Mouse (Mus musculus) MEL (cell line): ENCODE results near the gene P4ha1. TPM values are rescaled to one million over a fixed set of nuclear protein-coding genes. Genes with fewer than 3 reads are reported as not detected.

Experiments used
- DNase-seq: peaks from one replicate; pipeline ENCODE4 v3.0.0; 2011; ENCODE audit warnings: low read depth, low spot score
- H3K27ac ChIP-seq: 2 replicates; pipeline ENCODE4 v1.5.1; 2012; ENCODE audit warnings: low read depth, mild to moderate bottlenecking, control low read depth, low read length, moderate library complexity; ENCODE audit not compliant: control insufficient read depth
- H3K27me3 ChIP-seq, 2 experiments: fragments of 150-350 bp in 1 of 2; sonication (generic) in 1 of 2; 2 replicates each; pipeline ENCODE4 v1.6.1; 2012; ENCODE audit warnings: low read length in 2 of 2, mild to moderate bottlenecking in 2 of 2, improper control_type of control experiment in 1 of 2, moderate library complexity in 1 of 2; ENCODE audit not compliant: insufficient read depth in 2 of 2, control insufficient read depth in 1 of 2
- H3K36me3 ChIP-seq, 2 experiments: 2 replicates each; pipeline ENCODE4 v1.6.1; 2012 to 2014; ENCODE audit warnings: low read length in 2 of 2, improper control_type of control experiment in 1 of 2, inconsistent platforms in 1 of 2, mild to moderate bottlenecking in 1 of 2; ENCODE audit not compliant: insufficient read depth in 2 of 2, control insufficient read depth in 1 of 2
- H3K4me1 ChIP-seq, 2 experiments: fragments of 150-350 bp in 1 of 2; sonication (generic) in 1 of 2; 2 replicates each; pipeline ENCODE4 v1.6.1; 2012; ENCODE audit warnings: low read length in 2 of 2, improper control_type of control experiment in 1 of 2, mild to moderate bottlenecking in 1 of 2; ENCODE audit not compliant: insufficient read depth in 2 of 2, control insufficient read depth in 1 of 2
- H3K4me3 ChIP-seq, 2 experiments: fragments of 150-350 bp in 1 of 2; sonication (generic) in 1 of 2; 2 replicates each; pipeline ENCODE4 v1.5.1; 2012; ENCODE audit warnings: low read depth in 2 of 2, low read length in 2 of 2, mild to moderate bottlenecking in 2 of 2, moderate library complexity in 2 of 2, control low read depth in 1 of 2, improper control_type of control experiment in 1 of 2; ENCODE audit not compliant: control insufficient read depth in 1 of 2, insufficient read depth in 1 of 2
- H3K79me2 ChIP-seq: 2 replicates; pipeline ENCODE4 v1.6.1; 2012; ENCODE audit warnings: mild to moderate bottlenecking, low read length, moderate library complexity; ENCODE audit not compliant: control insufficient read depth, poor library complexity, insufficient read depth
- H3K9ac ChIP-seq: 2 replicates; pipeline ENCODE4 v1.6.1; 2012; ENCODE audit warnings: low read depth, mild to moderate bottlenecking, control low read depth, low read length, moderate library complexity; ENCODE audit not compliant: control insufficient read depth, poor library complexity, severe bottlenecking
- H3K9me3 ChIP-seq: fragments of 150-350 bp; sonication (generic); replicated peaks from 2 replicates; pipeline ENCODE4 v1.6.1; 2012; ENCODE audit warnings: mild to moderate bottlenecking, low read length, improper control_type of control experiment, moderate library complexity; ENCODE audit not compliant: insufficient read depth
- BHLHE40 ChIP-seq: IDR thresholded peaks from 2 replicates; pipeline ENCODE4 v1.6.1; 2012; ENCODE audit warnings: low read depth, mild to moderate bottlenecking, inconsistent platforms, low read length, improper control_type of control experiment, borderline replicate concordance
- ETS1 ChIP-seq: IDR thresholded peaks from 2 replicates; pipeline ENCODE4 v1.6.1; 2012; ENCODE audit warnings: low read depth, mild to moderate bottlenecking, inconsistent platforms, low read length, improper control_type of control experiment, moderate library complexity
- GABPA ChIP-seq: IDR thresholded peaks from 2 replicates; pipeline ENCODE4 v1.6.1; 2012; ENCODE audit warnings: low read depth, mild to moderate bottlenecking, inconsistent platforms, low read length, improper control_type of control experiment, moderate library complexity
- JUND ChIP-seq: IDR thresholded peaks from 2 replicates; pipeline ENCODE4 v1.6.1; 2011; ENCODE audit warnings: low read depth, mild to moderate bottlenecking, improper control_type of control experiment, low read length
- KAT2A ChIP-seq: conservative IDR thresholded peaks from 2 replicates; pipeline ENCODE4 v1.6.1; 2012; ENCODE audit warnings: low read depth, low read length, improper control_type of control experiment, inconsistent platforms
- MAX ChIP-seq: IDR thresholded peaks from 2 replicates; pipeline ENCODE4 v1.6.1; 2011; ENCODE audit warnings: low read length, improper control_type of control experiment
- MAZ ChIP-seq: IDR thresholded peaks from 2 replicates; pipeline ENCODE4 v1.6.1; 2012; ENCODE audit warnings: low read depth, mild to moderate bottlenecking, inconsistent platforms, low read length, improper control_type of control experiment
- MEF2A ChIP-seq: IDR thresholded peaks from 2 replicates; pipeline ENCODE4 v1.6.1; 2014; ENCODE audit warnings: low read depth, mild to moderate bottlenecking, inconsistent platforms, low read length, improper control_type of control experiment; ENCODE audit not compliant: poor library complexity, insufficient replicate concordance, severe bottlenecking; ENCODE audit errors: extremely low read depth
- MYC ChIP-seq: IDR thresholded peaks from 2 replicates; pipeline ENCODE4 v1.6.1; 2011; ENCODE audit warnings: low read depth, mild to moderate bottlenecking, low read length, improper control_type of control experiment, moderate library complexity
- POLR2AphosphoS2 ChIP-seq: IDR thresholded peaks from 2 replicates; pipeline ENCODE4 v1.6.1; 2011; ENCODE audit warnings: low read length, improper control_type of control experiment
- RAD21 ChIP-seq: IDR thresholded peaks from 2 replicates; pipeline ENCODE4 v1.6.1; 2011; ENCODE audit warnings: mild to moderate bottlenecking, low read depth, low read length, improper control_type of control experiment
- ZKSCAN1 ChIP-seq: IDR thresholded peaks from 2 replicates; pipeline ENCODE4 v1.6.1; 2012; ENCODE audit warnings: low read depth, mild to moderate bottlenecking, inconsistent platforms, low read length, improper control_type of control experiment, moderate library complexity
- ZNF384 ChIP-seq: IDR thresholded peaks from 2 replicates; pipeline ENCODE4 v1.6.1; 2012; ENCODE audit warnings: low read depth, mild to moderate bottlenecking, inconsistent platforms, low read length, improper control_type of control experiment
- polyA plus RNA-seq, 2 experiments: library from polyadenylated mRNA; stranded (reverse) in 1 of 2; unstranded in 1 of 2; fragments of >175 nt in 1 of 2; fragments of >200 nt in 1 of 2; gene quantifications; 2 replicates each; pipeline versions ENCODE4 v1.2.1 to v1.2.4; 2012; ENCODE audit warnings: low replicate concordance in 2 of 2, low read depth in 1 of 2; ENCODE audit not compliant: insufficient read length in 2 of 2, insufficient read depth in 1 of 2, missing spikeins in 1 of 2
- total RNA-seq: library from RNA; depleted of rRNA; stranded (reverse); fragments of 300-350 nt; gene quantifications from 2 replicates; pipeline ENCODE4 v1.2.3, GENCODE M21; 2012

P4ha1 gene
- total and polyA plus RNA-seq, 3 experiments: 18.9 to 50.2 TPM; not detected in 1

DNA sequence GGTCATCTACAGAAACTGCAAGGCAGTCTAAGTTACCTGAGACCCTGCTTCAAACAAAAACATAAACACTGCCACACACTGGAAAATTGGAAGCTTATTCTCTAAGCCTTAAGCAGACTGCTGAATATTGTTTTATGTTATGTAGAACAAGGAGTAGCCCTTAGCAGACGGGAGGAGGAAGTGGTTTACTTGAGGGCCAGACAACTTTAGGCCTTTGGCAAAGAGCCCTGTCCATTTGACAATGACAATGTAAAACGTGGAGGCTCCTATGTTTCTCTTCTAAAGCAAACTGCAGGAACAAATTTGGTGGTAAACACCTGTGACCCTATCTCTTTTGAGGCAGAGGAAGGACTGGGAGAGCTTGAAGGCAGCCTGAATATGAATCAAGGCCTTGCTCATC is 13.0 kb upstream of the P4ha1 start:
- Histone ChIP-seq H3K9ac (no peak overlapping the region), H3K9me3 (no peaks in the 10 kb centered on the region), H3K4me3 (no peak overlapping the region), H3K27me3 (no peaks in the 10 kb centered on the region), H3K4me1 (0 out of 4 replicates have a peak, but pooled peaks cover 0 to 4% of the 10 kb centered on the region in 2 experiments), H3K36me3 (peaks cover 0 to 5% of the 10 kb centered on the region in 2 experiments; a peak in 1 of 4 replicates), H3K27ac (no peak overlapping the region), H3K79me2 (no peaks in the 10 kb centered on the region)
- DNase-seq: peak; percentile 49
- TF ChIP-seq BHLHE40: no peak
- TF ChIP-seq MEF2A: no peak
- TF ChIP-seq RAD21: no peak

DNA sequence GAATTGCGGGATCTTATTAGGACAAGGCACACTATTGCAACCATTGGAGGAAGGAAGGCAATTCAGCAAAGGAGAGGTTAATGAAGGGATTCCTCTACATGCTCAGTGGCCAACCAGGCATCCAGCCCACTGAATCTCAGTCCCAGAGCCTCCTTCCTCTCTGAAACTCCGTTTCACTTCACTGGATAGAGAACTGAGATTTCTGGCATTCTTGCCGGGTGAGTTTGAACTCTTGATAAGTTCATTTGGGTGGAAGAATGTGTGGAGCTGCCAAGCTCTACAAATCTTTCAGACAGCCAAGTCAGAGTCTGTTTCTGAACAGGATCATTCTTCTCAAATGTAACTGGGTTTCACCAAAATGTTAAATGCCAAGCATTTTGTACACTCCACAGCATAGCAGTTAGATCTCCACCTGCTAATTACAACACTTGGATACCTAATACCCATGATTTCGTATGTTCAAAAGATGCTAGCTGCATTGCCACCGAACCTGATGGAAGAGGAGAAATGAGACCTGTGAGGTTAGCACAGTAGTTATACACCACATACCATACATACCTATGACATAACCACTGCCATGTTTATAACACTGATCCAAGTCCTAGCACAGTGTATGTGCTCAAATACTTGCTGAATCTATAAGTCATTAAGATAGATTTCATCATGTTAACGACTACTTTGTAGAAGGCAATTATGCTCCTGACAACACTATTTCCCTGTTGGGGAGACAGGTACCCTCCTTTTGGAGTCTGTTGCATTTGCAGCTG is 12.2 kb upstream of the P4ha1 start:
- no peaks in the 10 kb centered on the region for H3K9me3 ChIP-seq
- no peaks in the 10 kb centered on the region for H3K27me3 ChIP-seq
- DNase-seq: no peak
- no peak overlapping the region for H3K4me3 ChIP-seq
- H3K79me2 ChIP-seq: no peaks in the 10 kb centered on the region
- H3K4me1 ChIP-seq: 0 out of 4 replicates have a peak, but pooled peaks cover 0 to 4% of the 10 kb centered on the region in 2 experiments
- H3K27ac ChIP-seq: no peak overlapping the region
- peaks cover 0 to 5% of the 10 kb centered on the region in 2 experiments; a peak in 1 of 4 replicates for H3K36me3 ChIP-seq
- no peak overlapping the region for H3K9ac ChIP-seq
- TF ChIP-seq ETS1: no peak
- TF ChIP-seq MYC: no peak
- TF ChIP-seq MEF2A: no peak
- no peak for TF ChIP-seq ZNF384
- TF ChIP-seq POLR2AphosphoS2: no peak
- TF ChIP-seq JUND: no peak
- TF ChIP-seq MAZ: no peak
- no peak for TF ChIP-seq KAT2A
- TF ChIP-seq RAD21: no peak
- TF ChIP-seq GABPA: no peak

DNA sequence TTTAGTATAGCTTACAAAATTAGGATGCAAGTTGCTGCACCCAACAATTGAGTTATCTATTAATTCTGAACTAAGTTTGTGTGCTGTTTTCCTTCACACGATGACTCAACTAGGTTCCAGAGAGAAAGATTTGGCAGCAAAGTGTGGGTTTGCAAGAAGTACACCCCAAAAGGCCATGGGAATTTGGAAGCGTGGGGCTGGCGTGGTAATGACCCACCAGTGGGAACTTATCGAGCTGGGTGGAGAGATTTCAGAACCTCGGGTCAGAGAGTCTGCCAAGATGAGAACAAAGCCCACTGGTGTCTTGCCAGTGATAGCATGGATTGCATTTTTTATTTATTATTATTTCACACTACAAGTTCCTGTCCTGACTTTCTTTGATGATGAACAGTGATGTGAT is 11.2 kb upstream of the P4ha1 start:
- Histone ChIP-seq H3K27ac (no peak overlapping the region), H3K79me2 (no peaks in the 10 kb centered on the region), H3K36me3 (peaks cover 0 to 5% of the 10 kb centered on the region in 2 experiments; a peak in 1 of 4 replicates), H3K27me3 (no peaks in the 10 kb centered on the region), H3K4me1 (peaks cover 0 to 5% of the 10 kb centered on the region in 2 experiments; a peak in 1 of 4 replicates), H3K9me3 (no peaks in the 10 kb centered on the region), H3K9ac (no peak overlapping the region), H3K4me3 (no peak overlapping the region)
- no peak for DNase-seq
- TF ChIP-seq MAX (no peak), ZKSCAN1 (no peak)
